Mouse (Mus musculus): ENCODE measurements around the gene 1700020D05Rik.

DNA sequence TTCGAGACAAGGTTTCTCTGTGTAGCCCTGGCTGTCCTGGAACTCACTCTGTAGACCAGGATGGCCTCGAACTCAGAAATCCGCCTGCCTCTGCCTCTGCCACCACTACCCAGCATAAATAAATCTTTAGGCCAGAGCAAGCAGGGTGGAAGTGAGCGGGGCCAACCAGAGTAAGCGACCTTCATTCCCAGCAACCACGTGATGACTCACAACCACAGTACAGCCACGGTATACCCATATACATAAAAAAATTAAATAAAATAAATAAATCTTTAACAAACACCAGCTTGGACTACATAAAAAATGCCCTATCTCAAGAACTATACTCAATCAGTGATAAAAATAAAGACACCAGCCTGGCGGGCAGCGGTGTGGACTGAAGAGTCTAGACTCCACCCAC lies 39.8 kb upstream of the 1700020D05Rik start:
- TF ChIP-seq MEF2A (IDR thresholded peaks at IDR 0.05; ENCODE audit: borderline replicate concordance, low read depth, low read length) (no peak), RAD21 (IDR thresholded peaks at IDR 0.05; ENCODE audit: low read depth, low read length) (no peak), POLR2AphosphoS2 (IDR thresholded peaks at IDR 0.05; ENCODE audit: low read depth, low read length) (no peak), CTCF (conservative IDR thresholded peaks at IDR 0.05 in 1 of 2, IDR thresholded peaks at IDR 0.05 in 1 of 2; ENCODE audit: low read depth in 2 of 2, low read length in 2 of 2) (no peak)
